Mouse (Mus musculus) heart, postnatal 25 days (tissue): ENCODE results near the gene Fars2. TPM values are rescaled to one million over a fixed set of nuclear protein-coding genes. Genes with fewer than 3 reads are reported as not detected.
"Not testable (repeated sequence)": the region's sequence is repeated elsewhere in the genome, so short reads cannot be mapped to it uniquely, and the experiment has no call there.

Experiments used
- DNase-seq: peaks from one replicate; pipeline ENCODE4 v3.0.0; 2022; ENCODE audit warnings: low spot score
- intact Hi-C: fragments of 180-260 bp; cut with DNase I; formaldehyde crosslinking; loops from one replicate; pipeline ENCODE4 v1.15.1; 2025
- total RNA-seq, 2 experiments: library from RNA; stranded (reverse); gene quantifications; 2 replicates each; pipeline ENCODE4 v1.2.3; 2021

The Fars2 gene
- total RNA-seq, 2 experiments from 2014 or later: 70.4 to 76.9 TPM

- no peak for DNase-seq
- intact Hi-C loops: no loop called here
Observed at GRCm38 (mm10) chr13:36429500-36430189, 312.4 kb downstream of the Fars2 start.

DNA sequence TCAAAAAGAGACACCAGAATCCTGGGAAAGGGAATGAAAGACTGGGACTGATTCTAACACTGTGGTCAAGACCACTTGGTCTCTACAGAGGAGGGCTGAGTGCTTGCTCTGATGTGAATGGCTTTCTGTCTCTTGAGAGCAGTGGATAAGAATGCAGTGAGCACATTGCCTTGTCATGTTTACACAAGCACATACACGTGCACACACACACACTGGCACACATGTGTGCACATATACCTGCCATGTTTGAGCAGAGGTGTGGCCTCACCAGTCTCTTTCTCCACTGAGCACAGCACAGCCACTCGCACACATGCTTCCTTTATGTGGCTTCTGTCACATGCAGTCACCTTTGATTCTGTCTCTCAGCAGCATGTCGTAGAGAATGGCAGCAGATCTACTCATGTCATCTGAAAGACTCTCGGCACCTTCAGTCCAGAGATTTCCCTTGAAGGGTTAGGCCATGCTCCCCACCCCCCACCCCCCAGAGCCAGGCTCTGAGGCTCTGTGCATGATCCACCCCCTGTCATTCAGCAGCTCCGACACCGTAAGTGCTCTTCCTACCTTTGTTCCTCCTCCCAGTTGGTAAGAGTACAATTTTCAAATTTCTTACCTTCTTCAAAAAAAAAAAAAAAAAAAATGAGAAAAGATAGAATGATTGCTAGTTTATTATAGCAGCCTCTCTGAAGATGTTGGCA is 313.4 kb downstream of the Fars2 start:
- no peak for DNase-seq
- intact Hi-C loops: no loop called here

GRCm38 (mm10) chr13:36431974-36432518 is 314.8 kb downstream of the Fars2 start:
- DNase-seq: no peak
- intact Hi-C loops: no loop called here

GRCm38 (mm10) chr13:36444748-36445423 is 327.7 kb downstream of the Fars2 start:
- DNase-seq: no peak
- intact Hi-C loops: no loop called here

DNA sequence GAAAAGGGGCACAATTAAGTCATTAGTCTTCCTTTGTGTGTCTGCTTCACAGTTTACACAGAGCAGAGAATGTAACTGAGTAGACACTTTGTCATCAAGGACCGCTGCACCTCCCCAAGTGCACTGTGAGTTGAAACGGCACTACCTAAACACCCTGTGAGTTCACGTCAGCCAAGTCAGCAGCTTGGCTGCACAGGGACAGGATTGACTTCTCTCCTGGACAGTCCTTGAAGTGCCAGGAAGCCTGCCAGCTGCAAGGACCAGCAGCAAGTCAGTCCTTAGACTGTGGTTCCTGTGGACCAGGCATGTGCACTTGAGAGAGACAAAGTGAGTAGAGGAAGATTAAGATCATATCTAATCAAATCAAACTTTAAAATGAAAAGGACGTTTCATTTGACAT is 330.7 kb downstream of the Fars2 start:
- no peak for DNase-seq
- intact Hi-C loops: no loop called here

DNA sequence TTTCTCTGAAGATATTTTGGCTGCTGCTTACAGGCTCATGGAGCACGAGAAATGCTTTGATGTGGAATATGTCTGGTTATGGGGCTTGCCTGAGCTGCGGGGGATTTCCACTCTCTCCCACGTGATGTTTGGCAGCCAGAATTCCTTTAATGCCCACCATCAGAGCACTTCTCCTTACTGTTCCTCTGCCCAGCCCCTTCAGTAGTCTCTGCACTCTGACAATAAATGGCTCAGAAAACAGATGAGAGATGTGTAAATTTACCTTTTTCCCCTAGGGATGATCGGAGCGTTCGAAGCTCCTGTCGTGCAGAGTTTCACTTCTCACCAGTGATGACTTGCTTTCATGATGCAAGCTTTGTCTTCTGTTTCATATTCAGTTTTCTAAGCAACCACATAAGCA is 331.4 kb downstream of the Fars2 start:
- intact Hi-C loops: no loop called here
- DNase-seq: no peak

GRCm38 (mm10) chr13:36451437-36451836 is 334.2 kb downstream of the Fars2 start:
- no peak for DNase-seq

DNA sequence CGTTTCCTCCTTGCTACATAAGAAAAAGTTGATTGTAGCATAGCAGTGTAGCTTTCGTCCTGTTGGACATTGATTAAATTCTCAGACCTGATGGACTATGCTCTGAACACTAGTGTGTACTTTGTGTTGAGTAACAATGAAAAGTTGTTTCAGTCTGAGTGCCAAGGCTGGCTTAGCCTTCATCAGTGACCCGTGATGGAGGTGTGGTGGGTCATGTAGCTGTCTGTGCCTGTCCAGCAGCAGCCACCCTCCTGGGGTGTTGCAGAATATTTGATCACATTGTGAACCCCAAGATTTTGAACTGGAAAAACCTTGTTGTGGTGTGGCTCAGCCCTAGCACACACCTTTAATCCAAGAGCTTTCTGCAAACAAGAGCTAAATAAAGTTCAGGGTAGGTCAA is 343.3 kb downstream of the Fars2 start:
- intact Hi-C loops: no loop called here
- DNase-seq: no peak

More at GRCm38 (mm10) chr13:36451437-36451836, 334.2 kb downstream of the Fars2 start:
- intact Hi-C loops: no loop called here

DNA sequence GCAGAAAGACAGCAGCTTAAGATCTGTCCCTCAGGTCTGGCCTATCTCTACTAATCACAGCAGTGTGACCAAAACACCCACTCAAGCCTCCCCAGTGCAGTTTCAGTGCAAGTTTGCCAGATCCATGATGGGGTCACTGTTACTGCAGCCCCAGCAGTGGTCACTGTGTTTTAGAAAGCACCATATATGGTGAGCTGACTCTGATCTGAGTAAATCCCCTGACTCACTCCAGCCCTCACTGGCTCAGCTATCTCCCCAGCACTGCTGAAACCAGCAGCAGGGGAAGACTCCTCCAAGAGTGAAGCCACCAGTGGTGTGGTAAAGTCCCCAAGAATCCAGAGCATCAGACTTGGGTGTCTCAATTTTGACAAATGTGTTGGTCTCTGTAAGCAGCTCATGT is 346.5 kb downstream of the Fars2 start:
- DNase-seq: no peak
- intact Hi-C loops: no loop called here

DNA sequence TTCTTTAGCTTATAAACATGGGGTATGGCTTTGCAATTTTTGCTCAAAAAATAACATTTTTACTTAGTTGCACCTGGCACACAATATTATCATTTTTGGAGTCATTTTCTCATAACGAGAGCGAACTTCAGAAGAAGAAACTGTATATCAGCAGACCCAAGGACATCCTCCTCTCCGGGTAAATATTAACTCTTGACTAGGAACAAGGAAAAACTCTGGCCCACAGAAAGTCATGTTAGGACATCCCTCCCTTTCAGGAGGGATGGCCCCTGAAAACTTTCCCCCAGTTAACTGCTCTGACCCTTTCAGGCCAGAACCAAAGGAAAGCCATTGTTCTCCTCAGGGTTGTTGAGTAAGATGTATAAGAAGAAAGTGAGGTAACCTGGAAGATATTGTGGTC is 348.9 kb downstream of the Fars2 start:
- intact Hi-C loops, DNase-seq: not testable (repeated sequence)

- intact Hi-C loops: no loop called here
- DNase-seq: no peak
Observed at GRCm38 (mm10) chr13:36466515-36466921, 349.3 kb downstream of the Fars2 start.

DNA sequence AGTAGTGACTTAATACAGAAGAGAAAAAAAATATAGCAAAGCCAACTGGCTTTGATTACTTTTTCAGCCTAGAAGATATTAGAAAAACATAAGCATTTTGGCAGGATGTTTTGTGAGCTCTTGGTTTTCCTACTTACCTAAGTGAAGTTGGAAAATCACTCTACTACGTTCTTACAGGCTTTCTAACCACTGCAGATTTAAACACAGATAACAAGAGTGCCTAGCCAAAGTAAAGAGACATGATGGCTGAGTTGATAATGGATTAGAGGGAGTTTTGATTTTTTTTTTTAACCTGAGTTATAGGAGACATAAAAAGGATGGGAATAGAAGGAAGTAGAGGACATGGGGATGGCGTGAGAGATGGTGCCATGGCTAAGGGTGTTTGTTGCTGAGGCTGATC is 350.6 kb downstream of the Fars2 start:
- DNase-seq: no peak

DNA sequence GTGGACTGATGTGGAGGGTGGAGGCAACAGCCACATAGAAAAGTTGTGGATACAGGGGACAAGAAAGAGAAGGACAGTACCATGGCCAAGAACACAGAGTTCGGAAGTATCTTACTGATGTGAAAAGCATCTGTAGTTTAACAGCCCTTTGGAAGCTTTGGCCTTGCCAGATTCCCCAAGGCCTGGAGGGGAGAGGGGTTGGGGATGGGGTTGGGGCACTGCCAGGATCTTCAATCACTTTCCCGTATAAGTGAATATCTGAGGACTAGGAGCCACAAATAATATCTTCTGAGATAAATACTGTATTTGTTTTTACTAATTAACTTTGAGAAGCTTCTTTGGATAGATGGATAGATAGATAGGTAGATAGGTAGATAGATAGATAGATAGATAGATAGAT is 351.8 kb downstream of the Fars2 start:
- DNase-seq: no peak
- intact Hi-C loops: no loop called here

More for the DNA sequence above, 350.6 kb downstream of the Fars2 start:
- intact Hi-C loops: no loop called here

DNA sequence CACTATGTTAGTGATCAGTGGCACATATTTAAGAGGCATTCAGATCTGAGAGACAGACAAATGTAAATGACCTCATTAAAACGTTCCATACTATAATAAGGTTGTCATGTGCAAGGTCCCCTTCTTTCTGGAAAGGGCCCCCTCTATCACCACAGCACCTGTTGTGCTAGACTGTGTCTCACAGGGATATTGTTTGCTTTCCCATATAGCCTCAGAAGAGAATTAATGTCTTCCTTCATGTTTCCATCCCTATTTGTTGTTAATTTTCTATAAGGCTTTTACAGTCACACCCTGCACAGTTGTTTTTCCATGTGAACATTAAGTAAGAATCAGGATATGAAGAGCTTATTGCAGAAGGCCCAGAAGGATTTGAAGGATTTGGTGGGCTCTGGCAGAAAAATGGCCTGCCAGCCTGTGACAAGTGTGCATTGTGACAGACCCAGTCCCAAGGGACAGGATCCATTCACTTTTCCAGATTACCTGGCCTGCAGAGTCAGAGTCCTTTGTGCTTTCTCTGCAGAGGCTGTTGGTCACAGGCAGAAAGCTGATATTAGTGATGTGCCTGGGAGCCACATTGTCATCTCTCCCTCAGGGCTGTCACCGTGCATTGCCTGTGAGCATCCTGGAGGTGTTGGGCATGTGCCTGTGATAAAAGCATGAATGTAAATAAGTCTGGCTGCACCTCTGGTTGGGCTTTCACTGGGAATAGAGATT is 352.4 kb downstream of the Fars2 start:
- intact Hi-C loops: no loop called here
- no peak for DNase-seq

DNA sequence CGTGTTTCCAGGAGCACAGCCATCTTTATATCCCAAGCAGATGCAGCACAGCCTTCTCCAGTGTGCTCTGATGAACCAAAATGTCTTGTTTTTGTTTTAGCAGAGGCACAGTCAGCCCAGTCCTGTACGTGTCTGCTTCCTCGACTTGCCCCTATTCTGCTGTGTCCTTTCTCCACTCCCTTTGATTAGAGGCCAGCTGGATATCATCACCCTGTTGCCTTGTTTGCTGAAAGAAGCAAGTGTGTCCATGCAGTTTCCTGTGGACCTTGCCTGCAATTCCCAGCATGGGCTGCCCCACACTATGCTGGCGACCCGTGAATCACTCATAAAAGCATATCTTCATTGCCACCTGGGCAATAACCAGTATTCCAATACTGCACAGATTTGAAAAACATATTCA is 360.4 kb downstream of the Fars2 start:
- intact Hi-C loops: no loop called here

GRCm38 (mm10) chr13:36478243-36478642 is 361.0 kb downstream of the Fars2 start:
- intact Hi-C loops: no loop called here

More for the DNA sequence above, 360.4 kb downstream of the Fars2 start:
- no peak for DNase-seq

GRCm38 (mm10) chr13:36480101-36480500 is 362.9 kb downstream of the Fars2 start:
- intact Hi-C loops: no loop called here
- no peak for DNase-seq

More at GRCm38 (mm10) chr13:36478243-36478642, 361.0 kb downstream of the Fars2 start:
- no peak for DNase-seq

- no peak for DNase-seq
Observed at GRCm38 (mm10) chr13:36484391-36484790, 367.2 kb downstream of the Fars2 start.

GRCm38 (mm10) chr13:36486756-36487155 is 369.5 kb downstream of the Fars2 start:
- intact Hi-C loops: no loop called here
- DNase-seq: no peak

More at GRCm38 (mm10) chr13:36484391-36484790, 367.2 kb downstream of the Fars2 start:
- intact Hi-C loops: no loop called here

- intact Hi-C loops: no loop called here
- no peak for DNase-seq
Observed at GRCm38 (mm10) chr13:36489365-36489764, 372.2 kb downstream of the Fars2 start.
